Mouse (Mus musculus): ENCODE results near the gene Zfp128.
"Not testable (repeated sequence)": the region's sequence is repeated elsewhere in the genome, so short reads cannot be mapped to it uniquely, and the experiment has no call there.

The Zfp128 gene

GRCm38 (mm10) chr7:12921705-12922465, 40.9 kb downstream of the Zfp128 start, which contains the start of gene Rps5:
TSS of gene Rps5 (plus strand) at chr7:12922290.
- peak; percentile 99 for DNase-seq (ENCODE audit: low spot score in 2 of 2)

DNA sequence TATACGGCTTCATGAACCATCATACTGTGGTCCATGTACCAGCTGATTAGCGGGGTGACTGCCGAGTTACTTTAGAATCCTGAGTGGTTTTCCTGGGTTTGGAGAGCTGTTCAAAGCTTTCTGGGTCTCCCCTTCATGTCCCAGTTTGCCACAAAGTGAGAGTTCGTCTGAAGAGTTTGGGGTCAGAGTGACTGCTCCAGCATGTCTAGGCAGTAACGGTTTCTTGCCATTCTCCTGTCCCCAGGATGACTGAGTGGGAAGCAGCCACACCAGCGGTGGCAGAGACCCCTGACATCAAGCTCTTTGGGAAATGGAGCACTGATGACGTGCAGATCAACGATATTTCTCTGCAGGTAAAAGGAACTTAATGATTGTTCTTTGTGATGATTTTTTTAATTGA, 41.8 kb downstream of the Zfp128 start:
- no peak for DNase-seq (ENCODE audit: low spot score in 2 of 2)

DNA sequence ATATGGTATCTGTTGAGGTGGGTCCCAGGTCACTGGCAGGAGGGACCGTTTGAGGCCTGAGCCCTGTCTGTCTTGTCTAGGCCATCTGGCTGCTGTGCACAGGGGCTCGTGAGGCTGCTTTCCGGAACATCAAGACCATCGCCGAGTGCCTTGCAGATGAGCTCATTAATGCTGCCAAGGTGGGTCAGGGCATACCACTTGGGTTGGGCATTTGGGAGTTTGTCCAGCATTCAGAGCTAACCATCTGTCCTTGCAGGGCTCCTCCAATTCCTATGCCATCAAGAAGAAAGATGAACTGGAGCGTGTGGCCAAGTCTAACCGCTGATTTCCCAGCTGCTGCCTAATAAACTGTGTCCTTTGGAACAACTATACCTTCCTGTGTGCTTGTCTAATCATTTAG, 45.3 kb downstream of the Zfp128 start:
- DNase-seq (ENCODE audit: low spot score in 2 of 2), result no peak

DNA sequence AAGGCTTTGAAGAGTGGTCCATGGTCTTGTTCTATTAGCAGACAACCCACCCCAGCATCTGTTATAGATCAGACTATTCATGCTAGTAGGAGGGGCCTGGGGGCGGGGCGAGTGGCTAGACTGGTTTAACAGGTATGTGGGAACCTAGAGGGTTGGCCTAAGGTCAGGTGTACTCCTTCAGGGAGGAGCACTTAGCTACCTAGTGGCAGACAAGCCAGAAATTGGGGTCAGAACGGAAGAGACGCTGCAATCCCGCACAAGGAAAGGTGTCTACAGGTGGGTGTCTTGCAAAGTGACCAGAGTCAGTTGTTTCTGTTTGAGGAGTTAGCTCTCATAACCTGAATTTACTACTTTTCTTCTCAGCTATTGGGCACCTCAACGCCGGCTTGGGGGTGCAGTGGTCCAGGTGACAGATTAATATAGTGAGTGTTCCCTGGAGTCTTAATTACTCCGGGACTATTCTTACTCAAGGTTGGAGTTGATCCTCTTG, 46.3 kb downstream of the Zfp128 start, which contains the start of gene Rnf225:
Gene Rnf225 (plus strand): TSS at position 226 of the 490 bp plus-strand sequence.
- DNase-seq (ENCODE audit: low spot score in 2 of 2), result no peak

GRCm38 (mm10) chr7:12927693-12928589, 47.0 kb downstream of the Zfp128 start:
- DNase-seq (ENCODE audit: low spot score in 2 of 2), result peak; percentile 60 to 61

- DNase-seq (ENCODE audit: low spot score in 2 of 2), result no peak
Observed at GRCm38 (mm10) chr7:12933615-12934140, 52.7 kb downstream of the Zfp128 start.

DNA sequence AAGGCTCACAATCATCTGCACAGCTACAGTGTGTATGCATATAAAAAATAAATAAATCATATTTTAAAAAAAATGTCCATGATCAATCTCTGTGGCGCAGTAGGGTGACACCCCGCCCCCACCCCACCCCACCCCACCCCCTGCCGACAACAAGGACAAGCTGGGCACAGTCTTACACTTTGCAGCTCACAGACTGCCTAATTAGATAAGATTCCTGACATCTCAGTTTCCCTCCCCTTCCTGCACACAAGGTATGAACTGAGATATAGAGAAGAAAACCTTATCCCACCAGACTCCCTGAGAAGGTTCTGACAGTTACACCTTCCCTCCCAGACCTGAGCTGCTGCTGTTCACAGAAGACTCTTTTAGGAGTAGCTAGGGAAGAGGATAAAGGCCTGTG, 53.8 kb downstream of the Zfp128 start:
- DNase-seq (ENCODE audit: low spot score in 2 of 2), result no peak

DNA sequence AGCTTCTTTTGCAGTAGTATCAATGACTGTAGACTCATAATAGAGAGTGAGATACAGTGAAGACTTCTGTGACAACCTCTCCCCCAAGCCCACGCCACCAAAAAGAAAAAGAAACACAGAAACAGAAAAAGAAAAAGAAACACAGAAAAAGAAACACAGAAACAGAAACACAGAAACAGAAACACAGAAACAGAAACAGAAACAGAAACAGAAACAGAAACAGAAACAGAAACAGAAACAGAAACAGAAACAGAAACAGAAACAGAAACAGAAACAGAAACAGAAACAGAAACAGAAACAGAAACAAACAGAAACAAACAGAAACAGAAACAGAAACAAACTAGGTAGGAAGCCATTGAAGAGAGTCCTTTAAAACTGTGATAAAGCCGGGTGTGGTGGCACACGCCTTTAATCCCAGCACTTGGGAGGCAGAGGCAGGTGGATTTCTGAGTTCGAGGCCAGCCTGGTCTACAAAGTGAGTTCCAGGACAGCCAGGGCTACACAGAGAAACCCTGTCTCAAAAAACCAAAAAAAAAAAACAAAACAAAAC, 56.4 kb downstream of the Zfp128 start:
- DNase-seq (ENCODE audit: low spot score in 2 of 2), result not testable (repeated sequence)

DNA sequence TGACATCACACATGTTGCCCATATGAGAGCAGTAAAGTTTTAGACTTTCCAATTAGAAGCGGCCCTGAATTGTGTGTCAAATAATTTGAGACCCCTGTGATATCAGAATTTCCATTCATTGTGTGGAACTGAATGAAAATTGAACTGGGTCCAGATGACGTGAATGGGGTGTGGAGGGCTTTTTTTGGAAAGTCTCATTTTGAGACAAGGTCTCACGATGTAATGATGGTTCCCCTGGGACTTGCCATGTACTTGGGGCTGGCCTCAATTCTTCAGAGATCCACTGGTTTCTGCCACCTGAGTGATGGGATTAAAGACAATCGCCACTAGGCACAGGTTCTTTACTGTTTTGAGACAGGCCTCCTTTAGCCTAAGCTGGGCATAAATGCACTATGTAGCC, 59.6 kb downstream of the Zfp128 start:
- DNase-seq (ENCODE audit: low spot score in 2 of 2), result no peak
